Mouse (Mus musculus) MEL (cell line): ENCODE data around the gene Fbxo24. TPM values are rescaled to one million over a fixed set of nuclear protein-coding genes. Genes with fewer than 3 reads are reported as not detected.

Experiments
- DNase-seq: peaks from one replicate; pipeline ENCODE4 v3.0.0; 2011; ENCODE audit warnings: low read depth, low spot score
- H3K27ac ChIP-seq: 2 replicates; pipeline ENCODE4 v1.5.1; 2012; ENCODE audit warnings: low read depth, mild to moderate bottlenecking, control low read depth, low read length, moderate library complexity; ENCODE audit not compliant: control insufficient read depth
- H3K27me3 ChIP-seq, 2 experiments: fragments of 150-350 bp in 1 of 2; sonication (generic) in 1 of 2; 2 replicates each; pipeline ENCODE4 v1.6.1; 2012; ENCODE audit warnings: low read length in 2 of 2, mild to moderate bottlenecking in 2 of 2, improper control_type of control experiment in 1 of 2, moderate library complexity in 1 of 2; ENCODE audit not compliant: insufficient read depth in 2 of 2, control insufficient read depth in 1 of 2
- H3K36me3 ChIP-seq, 2 experiments: 2 replicates each; pipeline ENCODE4 v1.6.1; 2012 to 2014; ENCODE audit warnings: low read length in 2 of 2, improper control_type of control experiment in 1 of 2, inconsistent platforms in 1 of 2, mild to moderate bottlenecking in 1 of 2; ENCODE audit not compliant: insufficient read depth in 2 of 2, control insufficient read depth in 1 of 2
- H3K4me1 ChIP-seq, 2 experiments: fragments of 150-350 bp in 1 of 2; sonication (generic) in 1 of 2; 2 replicates each; pipeline ENCODE4 v1.6.1; 2012; ENCODE audit warnings: low read length in 2 of 2, improper control_type of control experiment in 1 of 2, mild to moderate bottlenecking in 1 of 2; ENCODE audit not compliant: insufficient read depth in 2 of 2, control insufficient read depth in 1 of 2
- H3K4me3 ChIP-seq, 2 experiments: fragments of 150-350 bp in 1 of 2; sonication (generic) in 1 of 2; 2 replicates each; pipeline ENCODE4 v1.5.1; 2012; ENCODE audit warnings: low read depth in 2 of 2, low read length in 2 of 2, mild to moderate bottlenecking in 2 of 2, moderate library complexity in 2 of 2, control low read depth in 1 of 2, improper control_type of control experiment in 1 of 2; ENCODE audit not compliant: control insufficient read depth in 1 of 2, insufficient read depth in 1 of 2
- H3K79me2 ChIP-seq: 2 replicates; pipeline ENCODE4 v1.6.1; 2012; ENCODE audit warnings: mild to moderate bottlenecking, low read length, moderate library complexity; ENCODE audit not compliant: control insufficient read depth, poor library complexity, insufficient read depth
- H3K9ac ChIP-seq: 2 replicates; pipeline ENCODE4 v1.6.1; 2012; ENCODE audit warnings: low read depth, mild to moderate bottlenecking, control low read depth, low read length, moderate library complexity; ENCODE audit not compliant: control insufficient read depth, poor library complexity, severe bottlenecking
- H3K9me3 ChIP-seq: fragments of 150-350 bp; sonication (generic); replicated peaks from 2 replicates; pipeline ENCODE4 v1.6.1; 2012; ENCODE audit warnings: mild to moderate bottlenecking, low read length, improper control_type of control experiment, moderate library complexity; ENCODE audit not compliant: insufficient read depth
- CTCF ChIP-seq, 3 experiments: IDR thresholded peaks in 2 of 3; conservative IDR thresholded peaks in 1 of 3; 2 replicates each; pipeline ENCODE4 v1.5.1; 2011 to 2012; ENCODE audit warnings: low read length in 3 of 3, low read depth in 2 of 3, mild to moderate bottlenecking in 2 of 3, improper control_type of control experiment in 1 of 3, inconsistent platforms in 1 of 3, mixed read lengths in 1 of 3, moderate library complexity in 1 of 3; ENCODE audit not compliant: control insufficient read depth in 1 of 3, insufficient read depth in 1 of 3, poor library complexity in 1 of 3, severe bottlenecking in 1 of 3
- ELF1 ChIP-seq: IDR thresholded peaks from 2 replicates; pipeline ENCODE4 v1.6.1; 2014; ENCODE audit warnings: low read depth, mild to moderate bottlenecking, inconsistent platforms, low read length, improper control_type of control experiment, moderate library complexity
- GATA1 ChIP-seq: IDR thresholded peaks from 2 replicates; pipeline ENCODE4 v1.6.1; 2011; ENCODE audit warnings: low read depth, low read length, improper control_type of control experiment
- MAZ ChIP-seq: IDR thresholded peaks from 2 replicates; pipeline ENCODE4 v1.6.1; 2012; ENCODE audit warnings: low read depth, mild to moderate bottlenecking, inconsistent platforms, low read length, improper control_type of control experiment
- MXI1 ChIP-seq: IDR thresholded peaks from 2 replicates; pipeline ENCODE4 v1.6.1; 2011; ENCODE audit warnings: mild to moderate bottlenecking, low read depth, low read length, improper control_type of control experiment
- POLR2A ChIP-seq, 2 experiments: IDR thresholded peaks; 2 replicates each; pipeline ENCODE4 v1.6.1; 2011 to 2012; ENCODE audit warnings: low read length in 2 of 2, mild to moderate bottlenecking in 2 of 2, control low read depth in 1 of 2, improper control_type of control experiment in 1 of 2, low read depth in 1 of 2, moderate library complexity in 1 of 2; ENCODE audit not compliant: control insufficient read depth in 1 of 2, insufficient read depth in 1 of 2, poor library complexity in 1 of 2
- RCOR1 ChIP-seq: IDR thresholded peaks from 2 replicates; pipeline ENCODE4 v1.6.1; 2012; ENCODE audit warnings: low read depth, mild to moderate bottlenecking, inconsistent platforms, low read length, improper control_type of control experiment
- SMC3 ChIP-seq: IDR thresholded peaks from 2 replicates; pipeline ENCODE4 v1.6.1; 2011; ENCODE audit warnings: low read depth, low read length, improper control_type of control experiment
- TBP ChIP-seq: IDR thresholded peaks from 2 replicates; pipeline ENCODE4 v1.8.0; 2011; ENCODE audit warnings: low read depth, low read length, improper control_type of control experiment
- TCF12 ChIP-seq: IDR thresholded peaks from 2 replicates; pipeline ENCODE4 v1.6.1; 2014; ENCODE audit warnings: low read depth, mild to moderate bottlenecking, inconsistent platforms, low read length, improper control_type of control experiment, moderate library complexity
- UBTF ChIP-seq: IDR thresholded peaks from 2 replicates; pipeline ENCODE4 v1.6.1; 2012; ENCODE audit warnings: low read depth, mild to moderate bottlenecking, inconsistent platforms, low read length, improper control_type of control experiment, moderate library complexity, borderline replicate concordance; ENCODE audit not compliant: insufficient read depth
- USF2 ChIP-seq, 2 experiments: IDR thresholded peaks; 2 replicates each; pipeline ENCODE4 v1.6.1; 2011 to 2012; ENCODE audit warnings: improper control_type of control experiment in 2 of 2, low read length in 2 of 2, borderline replicate concordance in 1 of 2, inconsistent platforms in 1 of 2, low read depth in 1 of 2, mild to moderate bottlenecking in 1 of 2; ENCODE audit not compliant: insufficient read depth in 1 of 2
- ZC3H11A ChIP-seq: IDR thresholded peaks from 2 replicates; pipeline ENCODE4 v1.6.1; 2012; ENCODE audit warnings: low read depth, mild to moderate bottlenecking, inconsistent platforms, low read length, improper control_type of control experiment
- ZKSCAN1 ChIP-seq: IDR thresholded peaks from 2 replicates; pipeline ENCODE4 v1.6.1; 2012; ENCODE audit warnings: low read depth, mild to moderate bottlenecking, inconsistent platforms, low read length, improper control_type of control experiment, moderate library complexity
- ZMIZ1 ChIP-seq: IDR thresholded peaks from 2 replicates; pipeline ENCODE4 v1.6.1; 2012; ENCODE audit warnings: low read depth, mild to moderate bottlenecking, inconsistent platforms, low read length, improper control_type of control experiment, moderate library complexity
- polyA plus RNA-seq, 2 experiments: library from polyadenylated mRNA; stranded (reverse) in 1 of 2; unstranded in 1 of 2; fragments of >175 nt in 1 of 2; fragments of >200 nt in 1 of 2; gene quantifications; 2 replicates each; pipeline versions ENCODE4 v1.2.1 to v1.2.4; 2012; ENCODE audit warnings: low replicate concordance in 2 of 2, low read depth in 1 of 2; ENCODE audit not compliant: insufficient read length in 2 of 2, insufficient read depth in 1 of 2, missing spikeins in 1 of 2
- total RNA-seq: library from RNA; depleted of rRNA; stranded (reverse); fragments of 300-350 nt; gene quantifications from 2 replicates; pipeline ENCODE4 v1.2.3, GENCODE M21; 2012

Gene Fbxo24
- total and polyA plus RNA-seq, 3 experiments, result 0.42 to 0.46 TPM; not detected in 1

DNA sequence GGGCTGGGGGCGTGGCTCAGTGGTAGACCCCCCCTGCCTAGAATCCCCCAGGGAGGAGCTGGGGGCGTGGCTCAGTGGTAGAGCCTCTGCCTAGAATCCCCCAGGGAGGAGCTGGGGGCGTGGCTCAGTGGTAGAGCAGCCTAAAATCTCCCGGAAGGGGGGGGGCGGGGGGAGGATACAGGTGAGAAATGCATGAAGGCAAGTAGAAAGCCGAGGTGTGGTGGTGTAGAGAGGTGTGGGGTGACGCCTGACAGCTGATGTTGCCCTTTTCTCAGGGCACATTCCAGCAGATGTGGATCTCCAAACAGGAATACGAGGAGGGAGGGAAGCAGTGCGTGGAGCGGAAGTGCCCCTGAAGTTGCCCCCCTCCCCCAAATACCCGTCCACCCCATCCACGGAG lies 59.8 kb downstream of the Fbxo24 start:
- peak; percentile 48 for TF ChIP-seq MAZ
- no peak for TF ChIP-seq ZC3H11A
- DNase-seq, result peak; percentile 36
- Histone ChIP-seq H3K9ac (peak overlapping the region; percentile 65), H3K27me3 (no peaks in the 10 kb centered on the region), H3K9me3 (no peaks in the 10 kb centered on the region), H3K4me3 (peak overlapping the region; percentile 47 to 57), H3K27ac (no peak overlapping the region; the same call in 1 of the 2 replicates), H3K36me3 (peaks cover 3 to 13% of the 10 kb centered on the region in 2 experiments), H3K79me2 (peaks cover 21% of the 10 kb centered on the region), H3K4me1 (peaks cover 0 to 25% of the 10 kb centered on the region in 2 experiments; a peak in 2 of 4 replicates)

DNA sequence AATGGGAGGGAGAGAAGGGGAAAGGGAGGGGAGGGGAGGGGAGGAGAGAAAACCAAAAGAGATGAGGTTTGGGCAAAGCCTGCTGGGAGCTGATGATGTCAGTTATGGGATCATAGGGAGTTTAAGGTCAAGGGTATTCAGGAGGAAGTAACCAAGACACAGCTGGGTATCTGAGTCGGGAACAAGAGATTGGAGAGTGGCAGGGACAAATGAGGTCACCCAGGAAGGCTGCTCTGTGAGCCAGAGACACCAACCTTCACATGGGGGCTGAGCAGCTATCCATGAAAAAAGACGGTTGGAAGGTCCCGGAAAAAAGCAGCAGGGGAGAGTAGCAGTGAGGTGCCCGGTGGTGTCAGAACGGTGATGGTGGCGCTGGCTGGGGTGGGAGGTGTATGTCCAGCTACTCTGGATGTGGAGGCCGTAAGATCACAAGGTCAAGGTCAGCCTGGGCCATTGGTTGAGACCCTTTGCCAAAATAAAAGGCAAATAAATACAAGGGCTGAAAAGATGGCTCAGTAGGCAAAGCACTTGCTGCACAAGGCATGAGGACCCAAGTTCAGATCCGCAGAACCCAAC lies 60.5 kb downstream of the Fbxo24 start:
- Histone ChIP-seq H3K36me3 (peaks cover 0 to 13% of the 10 kb centered on the region in 2 experiments; a peak in 2 of 4 replicates), H3K27ac (no peak overlapping the region), H3K9ac (no peak overlapping the region), H3K4me1 (peaks cover 0 to 25% of the 10 kb centered on the region in 2 experiments; a peak in 2 of 4 replicates), H3K4me3 (no peak overlapping the region), H3K9me3 (no peaks in the 10 kb centered on the region), H3K27me3 (no peaks in the 10 kb centered on the region), H3K79me2 (peaks cover 21% of the 10 kb centered on the region)
- DNase-seq, result no peak
- TF ChIP-seq TBP (no peak), ZC3H11A (no peak), TCF12 (no peak), RCOR1 (no peak)

DNA sequence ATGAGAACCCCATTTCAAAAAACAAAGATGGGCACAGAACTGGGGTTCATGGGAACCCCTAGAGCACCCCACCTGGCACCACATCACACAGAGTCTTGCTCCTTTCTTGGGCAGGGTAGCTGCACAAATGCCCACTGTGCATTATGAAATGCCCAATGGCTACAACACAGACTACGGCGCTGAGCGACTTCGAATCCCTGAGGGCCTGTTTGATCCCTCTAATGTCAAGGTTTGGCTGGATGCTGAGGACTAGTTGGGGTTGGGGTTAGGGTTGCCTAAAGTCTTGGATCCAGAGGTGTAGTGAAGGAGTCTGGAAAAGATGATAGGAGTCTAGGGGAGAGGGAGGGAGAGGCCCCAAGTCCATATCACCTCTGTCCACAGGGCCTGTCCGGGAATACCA lies 62.4 kb downstream of the Fbxo24 start:
- H3K36me3 ChIP-seq, result peaks cover 0 to 8% of the 10 kb centered on the region in 2 experiments; a peak in 2 of 4 replicates
- TF ChIP-seq MXI1, result no peak
- no peak for TF ChIP-seq SMC3
- TF ChIP-seq USF2 (IDR thresholded peaks at IDR 0.05; ENCODE audit: borderline replicate concordance in 1 of 2, insufficient read depth in 1 of 2, low read depth in 1 of 2, low read length in 2 of 2), result no peak
- TF ChIP-seq POLR2A (IDR thresholded peaks at IDR 0.05; ENCODE audit: control insufficient read depth in 1 of 2, insufficient read depth in 1 of 2, low read depth in 1 of 2, low read length in 2 of 2, poor library complexity in 1 of 2), result no peak
- TF ChIP-seq CTCF (IDR thresholded peaks at IDR 0.05 in 2 of 3, conservative IDR thresholded peaks at IDR 0.05 in 1 of 3; ENCODE audit: control insufficient read depth in 1 of 3, insufficient read depth in 1 of 3, low read depth in 2 of 3, low read length in 3 of 3, poor library complexity in 1 of 3, severe bottlenecking in 1 of 3), result no peak
- TF ChIP-seq ELF1, result no peak
- no peak for TF ChIP-seq UBTF
- TF ChIP-seq GATA1, result no peak
- TF ChIP-seq ZKSCAN1, result no peak
- TF ChIP-seq ZMIZ1, result no peak
- no peak for DNase-seq
- peaks cover 4 to 10% of the 10 kb centered on the region in 2 experiments for H3K27me3 ChIP-seq
- H3K4me3 ChIP-seq, result no peak overlapping the region
- H3K4me1 ChIP-seq, result peaks cover 0 to 13% of the 10 kb centered on the region in 2 experiments; a peak in 2 of 4 replicates
- peaks cover 4% of the 10 kb centered on the region for H3K79me2 ChIP-seq
- no peak overlapping the region for H3K9ac ChIP-seq
- H3K9me3 ChIP-seq, result no peaks in the 10 kb centered on the region
- H3K27ac ChIP-seq, result no peak overlapping the region
